Mouse (Mus musculus): ENCODE measurements around the gene Selenoo.

Gene Selenoo

GRCm38 (mm10) chr15:89125351-89125750, 36.5 kb downstream of the Selenoo start:
- intact Hi-C loops (cut with DNase I): no loop called here

- intact Hi-C loops (cut with DNase I): no loop called here
These were observed 37.7 kb downstream of the Selenoo start for GRCm38 (mm10) chr15:89126622-89127021.

- intact Hi-C loops (cut with DNase I): no loop called here
These were observed 38.6 kb downstream of the Selenoo start for GRCm38 (mm10) chr15:89127364-89127940.

GRCm38 (mm10) chr15:89128382-89129350, 39.8 kb downstream of the Selenoo start, which contains the start of gene Hdac10:
Gene Hdac10, minus strand, starts transcription at chr15:89128700.
- intact Hi-C loops (cut with DNase I): no loop called here

- intact Hi-C loops (cut with DNase I): no loop called here
These were observed 41.4 kb downstream of the Selenoo start for GRCm38 (mm10) chr15:89130245-89130644.

- intact Hi-C loops (cut with DNase I): no loop called here
These were observed 42.4 kb downstream of the Selenoo start for GRCm38 (mm10) chr15:89131316-89131715.

- intact Hi-C loops (cut with DNase I): no loop called here
These were observed 47.7 kb downstream of the Selenoo start for GRCm38 (mm10) chr15:89136461-89137155.

GRCm38 (mm10) chr15:89137378-89138045, 48.6 kb downstream of the Selenoo start:
- intact Hi-C loops (cut with DNase I): no loop called here

- intact Hi-C loops (cut with DNase I): no loop called here
These were observed 49.1 kb downstream of the Selenoo start for GRCm38 (mm10) chr15:89138046-89138405.

- intact Hi-C loops (cut with DNase I): no loop called here
These were observed 49.6 kb downstream of the Selenoo start for GRCm38 (mm10) chr15:89138531-89138930.

GRCm38 (mm10) chr15:89140048-89140658, 51.3 kb downstream of the Selenoo start:
- intact Hi-C loops (cut with DNase I): no loop called here

GRCm38 (mm10) chr15:89140659-89141252, 51.9 kb downstream of the Selenoo start, which contains the start of gene Mapk12:
Gene Mapk12, minus strand, starts transcription at chr15:89140703.
- intact Hi-C loops (cut with DNase I): no loop called here

GRCm38 (mm10) chr15:89141443-89141842, 52.6 kb downstream of the Selenoo start:
- intact Hi-C loops (cut with DNase I): no loop called here

- intact Hi-C loops (cut with DNase I): no loop called here
These were observed 53.0 kb downstream of the Selenoo start for GRCm38 (mm10) chr15:89141905-89142304.

- intact Hi-C loops (cut with DNase I): no loop called here
These were observed 54.2 kb downstream of the Selenoo start for GRCm38 (mm10) chr15:89143134-89143533.

GRCm38 (mm10) chr15:89144965-89145364, 56.1 kb downstream of the Selenoo start:
- intact Hi-C loops (cut with DNase I): no loop called here

- intact Hi-C loops (cut with DNase I): no loop called here
These were observed 57.0 kb downstream of the Selenoo start for GRCm38 (mm10) chr15:89145813-89146350.

- intact Hi-C loops (cut with DNase I): no loop called here
These were observed 57.7 kb downstream of the Selenoo start for GRCm38 (mm10) chr15:89146537-89146936.

GRCm38 (mm10) chr15:89147024-89147423, 58.1 kb downstream of the Selenoo start:
- intact Hi-C loops (cut with DNase I): no loop called here

- intact Hi-C loops (cut with DNase I): no loop called here
These were observed 58.6 kb downstream of the Selenoo start for GRCm38 (mm10) chr15:89147456-89147855.
